ENCODE assay signal across 8 mouse cellular contexts in the genomic region with DNA sequence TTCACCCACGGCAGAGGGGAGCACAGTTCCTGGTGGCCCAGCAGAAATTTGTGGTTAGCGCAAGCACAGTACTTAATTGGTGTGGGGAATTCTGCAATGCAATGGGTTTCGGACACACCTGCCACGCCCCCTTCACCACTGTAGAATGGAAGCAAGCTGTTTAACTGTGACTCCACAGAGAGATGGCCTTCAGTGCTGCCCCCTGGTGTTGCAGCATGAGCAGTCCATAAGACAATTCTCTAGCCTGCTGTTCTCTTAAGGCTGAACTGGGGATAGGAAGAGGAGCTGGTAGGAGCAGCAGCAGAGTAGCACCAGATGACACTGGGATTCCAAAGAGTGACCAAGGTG.
DNase-seq lines count a peak whose midpoint lies in the region; ATAC-seq lines count a peak whose summit lies in the region.

No protein-coding gene starts in this region.

- WGBS in heart, embryonic 11.5 days (ENCODE audit: insufficient replicate concordance), result 50% methylated on average over 4 of the region's 4 CpGs
- 47% methylated on average over 4 of the region's 4 CpGs for WGBS in intestine, embryonic 16.5 days
- 37% methylated on average over 4 of the region's 4 CpGs for WGBS in midbrain, embryonic 12.5 days
- WGBS in stomach, embryonic 16.5 days, result 52% methylated on average over 4 of the region's 4 CpGs

- ATAC-seq in heart, embryonic 11.5 days (replicated peaks; ENCODE audit: insufficient number of reproducible peaks, low FRiP score, low TSS enrichment), result no peak
- ATAC-seq in intestine, embryonic 16.5 days, result peak; percentile 71
- peak; percentile 85 for ATAC-seq in midbrain, embryonic 12.5 days (ENCODE audit: low FRiP score, low read depth)
- peak; percentile 75; the same call in 1 of the 2 replicates for ATAC-seq in stomach, embryonic 16.5 days (ENCODE audit: insufficient read depth, low FRiP score)

- H3K27ac ChIP-seq in heart, embryonic 11.5 days (ENCODE audit: low read depth, low read length), result no peak overlapping the region
- no peak overlapping the region for H3K27ac ChIP-seq in intestine, embryonic 16.5 days (ENCODE audit: low read length)
- H3K27ac ChIP-seq in midbrain, embryonic 12.5 days (replicated peaks), result no peak overlapping the region
- no peak overlapping the region for H3K27ac ChIP-seq in stomach, embryonic 16.5 days (ENCODE audit: low read length)

- H3K4me2 ChIP-seq in heart, embryonic 11.5 days, result no peak overlapping the region
- no peak overlapping the region for H3K4me2 ChIP-seq in intestine, embryonic 16.5 days (ENCODE audit: low read depth, low read length)
- H3K4me2 ChIP-seq in midbrain, embryonic 12.5 days (replicated peaks), result peak overlapping the region; percentile 35
- 0 out of 2 replicates have a peak overlapping the region, but pooled peaks have one; percentile 21 for H3K4me2 ChIP-seq in stomach, embryonic 16.5 days (ENCODE audit: low read depth, low read length)

- intact Hi-C loops in gastrocnemius, postnatal 14 days (cut with DNase I; ENCODE audit: low total_unique reads), result loop anchor here (5.0 kb wide), 1 partner anchor 537 kb away; the partner anchor contains the start of gene Plcb1
- intact Hi-C loops in left cerebral cortex, postnatal 25 days (cut with DNase I), result loop anchor here (1.0 to 10.0 kb wide), 3 partner anchors 309 to 538 kb away; partner anchors contain the start of gene Plcb1

- H3K4me3 ChIP-seq in heart, embryonic 11.5 days (ENCODE audit: low read depth, low read length), result no peak overlapping the region
- H3K4me3 ChIP-seq in intestine, embryonic 16.5 days (ENCODE audit: low read length), result no peak overlapping the region
- H3K4me3 ChIP-seq in midbrain, embryonic 12.5 days, result no peak overlapping the region
- no peak overlapping the region for H3K4me3 ChIP-seq in stomach, embryonic 16.5 days (replicated peaks; ENCODE audit: low read length)

- DNase-seq in heart, adult 11 months, result peak; percentile 95
- peak; percentile 88 for DNase-seq in embryo, embryonic 10.5 days (ENCODE audit: low spot score)
- peak; percentile 81 for DNase-seq in gastrocnemius, postnatal 14 days
- DNase-seq in left cerebral cortex, postnatal 25 days (ENCODE audit: low spot score in 2 of 2), result peak; percentile 65 to 81

- no peaks in the 10 kb centered on the region for H3K9me3 ChIP-seq in heart, embryonic 11.5 days (replicated peaks; ENCODE audit: control insufficient read depth, low read length)
- H3K9me3 ChIP-seq in intestine, embryonic 16.5 days (ENCODE audit: control insufficient read depth, low read length), result no peaks in the 10 kb centered on the region
- no peaks in the 10 kb centered on the region for H3K9me3 ChIP-seq in midbrain, embryonic 12.5 days
- H3K9me3 ChIP-seq in stomach, embryonic 16.5 days (replicated peaks; ENCODE audit: control insufficient read depth, low read length), result no peaks in the 10 kb centered on the region

- no peaks in the 10 kb centered on the region for H3K27me3 ChIP-seq in heart, embryonic 11.5 days (ENCODE audit: control insufficient read depth, insufficient read depth, low read length)
- H3K27me3 ChIP-seq in intestine, embryonic 16.5 days (replicated peaks; ENCODE audit: control insufficient read depth, insufficient read depth, low read length), result no peaks in the 10 kb centered on the region
- no peaks in the 10 kb centered on the region for H3K27me3 ChIP-seq in midbrain, embryonic 12.5 days
- H3K27me3 ChIP-seq in stomach, embryonic 16.5 days (ENCODE audit: control insufficient read depth, insufficient read depth, low read length), result no peaks in the 10 kb centered on the region

- no peaks in the 10 kb centered on the region for H3K4me1 ChIP-seq in heart, embryonic 11.5 days (ENCODE audit: control insufficient read depth, insufficient read depth, low read length)
- H3K4me1 ChIP-seq in intestine, embryonic 16.5 days (ENCODE audit: control insufficient read depth, insufficient read depth, low read length), result no peaks in the 10 kb centered on the region
- H3K4me1 ChIP-seq in midbrain, embryonic 12.5 days, result peaks cover 6% of the 10 kb centered on the region; the same call in 1 of the 2 replicates
- H3K4me1 ChIP-seq in stomach, embryonic 16.5 days (ENCODE audit: control insufficient read depth, insufficient read depth, low read length), result peaks cover 3% of the 10 kb centered on the region

- no peak overlapping the region for H3K9ac ChIP-seq in heart, embryonic 11.5 days (ENCODE audit: low read depth, low read length)
- H3K9ac ChIP-seq in intestine, embryonic 16.5 days (ENCODE audit: low read depth, low read length), result no peak overlapping the region
- H3K9ac ChIP-seq in midbrain, embryonic 12.5 days (replicated peaks), result no peak overlapping the region
- H3K9ac ChIP-seq in stomach, embryonic 16.5 days (ENCODE audit: low read length), result no peak overlapping the region

- H3K36me3 ChIP-seq in heart, embryonic 11.5 days (ENCODE audit: control insufficient read depth, insufficient read depth, low read length), result no peaks in the 10 kb centered on the region
- no peaks in the 10 kb centered on the region for H3K36me3 ChIP-seq in intestine, embryonic 16.5 days (ENCODE audit: control insufficient read depth, insufficient read depth, low read length)
- no peaks in the 10 kb centered on the region for H3K36me3 ChIP-seq in midbrain, embryonic 12.5 days
- H3K36me3 ChIP-seq in stomach, embryonic 16.5 days (ENCODE audit: control insufficient read depth, insufficient read depth, low read length), result no peaks in the 10 kb centered on the region

Comparison
In these comparisons a context has a peak if more than half of its experiments do, and no peak if none do; other contexts are left out.
1. H3K4me2 ChIP-seq: peak in midbrain, embryonic 12.5 days (single experiment) and stomach, embryonic 16.5 days (single experiment); none in heart, embryonic 11.5 days (single experiment) and intestine, embryonic 16.5 days (single experiment).
2. Peak in every context shown above with its lines, with median percentiles within 50 percentile points of each other: DNase-seq.